Mouse (Mus musculus): ENCODE data around the gene Ackr2.

The Ackr2 gene

GRCm38 (mm10) chr9:121916102-121916501 lies 17.9 kb downstream of the Ackr2 start, which contains the start of gene Cyp8b1:
TSS of gene Cyp8b1 (minus strand) at chr9:121916305.
- DNase-seq (ENCODE audit: low spot score in 2 of 2): no peak

GRCm38 (mm10) chr9:121919027-121919501 lies 20.9 kb downstream of the Ackr2 start:
- no peak for DNase-seq (ENCODE audit: low spot score in 2 of 2)

GRCm38 (mm10) chr9:121923443-121923842 lies 25.3 kb downstream of the Ackr2 start:
- DNase-seq (ENCODE audit: low spot score in 2 of 2): no peak

DNA sequence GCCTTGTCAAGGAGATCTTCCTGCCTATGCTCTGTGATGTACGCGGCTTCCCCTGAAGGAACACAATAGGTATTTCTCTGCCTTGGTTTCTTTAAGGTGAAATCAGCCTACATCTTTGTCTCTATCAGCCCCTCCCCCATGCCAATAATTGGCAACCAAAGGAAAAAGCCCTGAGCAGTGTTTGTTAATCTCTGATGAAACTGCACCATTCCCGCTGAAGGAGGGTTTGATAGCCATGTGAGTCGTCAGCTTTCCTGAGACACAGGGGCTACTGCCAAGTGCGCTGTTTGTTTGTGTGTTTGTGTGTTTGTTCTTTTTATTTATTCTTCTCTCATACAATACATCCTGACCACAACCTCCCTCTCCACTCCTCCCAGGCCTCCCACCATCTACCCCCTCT lies 25.8 kb downstream of the Ackr2 start:
- no peak for DNase-seq (ENCODE audit: low spot score in 2 of 2)

- DNase-seq (ENCODE audit: low spot score in 2 of 2): no peak
Measured at GRCm38 (mm10) chr9:121924901-121925560, 26.9 kb downstream of the Ackr2 start.

DNA sequence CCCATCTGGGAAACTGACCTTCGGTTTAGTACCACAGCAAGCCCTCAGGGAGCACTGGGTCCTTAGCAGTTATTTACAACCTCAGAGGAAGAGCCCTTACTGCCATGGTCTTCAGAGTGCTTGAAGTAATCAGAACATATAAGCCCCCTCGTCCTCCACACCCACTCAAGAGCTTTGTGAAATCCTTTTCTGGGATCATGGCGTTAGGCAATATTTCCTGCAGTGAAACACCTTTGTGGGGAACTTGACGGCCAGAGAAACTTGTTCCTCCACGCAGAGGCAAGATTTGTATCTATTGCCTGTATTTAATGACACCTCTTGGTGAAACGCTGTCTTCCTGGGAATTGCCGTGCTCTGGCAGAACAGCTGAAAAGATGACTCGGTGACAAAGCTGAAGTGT lies 27.8 kb downstream of the Ackr2 start:
- no peak for DNase-seq (ENCODE audit: low spot score in 2 of 2)

- DNase-seq (ENCODE audit: low spot score in 2 of 2): no peak
Measured at GRCm38 (mm10) chr9:121926634-121927405, 28.7 kb downstream of the Ackr2 start.

DNA sequence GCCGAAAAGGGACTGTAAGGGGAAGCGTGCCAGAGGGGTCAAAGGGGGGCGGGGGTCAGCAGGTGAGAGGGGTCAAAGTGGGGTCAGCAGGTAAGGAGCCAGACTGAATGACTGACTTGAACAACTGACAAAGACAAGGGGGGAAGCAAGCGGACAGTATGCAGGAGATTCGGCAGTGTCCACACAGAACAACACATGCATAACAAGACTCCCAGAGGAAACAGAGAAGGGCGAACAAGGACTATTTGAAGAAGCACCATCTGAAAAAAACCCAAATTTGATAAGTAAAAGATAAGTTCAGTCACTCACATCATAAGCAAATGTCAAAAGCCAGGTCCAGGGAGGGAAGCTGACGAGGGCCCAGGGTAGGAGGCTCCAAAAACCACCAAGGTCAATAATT lies 29.6 kb downstream of the Ackr2 start:
- no peak for DNase-seq (ENCODE audit: low spot score in 2 of 2)

GRCm38 (mm10) chr9:121928498-121928897 lies 30.3 kb downstream of the Ackr2 start:
- peak in 1 of 2 experiments; percentile 56 for DNase-seq (ENCODE audit: low spot score in 2 of 2)

GRCm38 (mm10) chr9:121934856-121935255 lies 36.7 kb downstream of the Ackr2 start:
- no peak for DNase-seq (ENCODE audit: low spot score in 2 of 2)

DNA sequence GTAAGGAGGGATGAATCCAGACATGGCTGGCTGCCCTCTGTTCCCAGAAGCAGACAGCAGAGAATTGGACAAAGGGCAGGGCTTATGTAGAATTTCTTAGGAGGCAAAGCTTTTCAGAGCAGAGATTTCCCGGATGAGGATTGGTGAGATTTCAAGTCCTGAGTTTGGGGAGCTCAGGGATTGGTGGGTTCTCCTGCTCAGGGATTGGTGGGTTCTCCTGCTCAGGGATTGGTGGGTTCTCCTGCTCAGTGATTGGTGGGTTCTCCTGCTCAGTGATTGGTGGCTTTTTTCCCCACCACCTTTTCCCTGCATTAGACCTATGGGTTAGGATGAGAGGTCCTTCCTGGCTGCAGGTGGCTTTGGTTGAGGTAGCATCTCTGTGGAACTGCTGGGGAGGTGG lies 38.8 kb downstream of the Ackr2 start:
- DNase-seq (ENCODE audit: low spot score in 2 of 2): no peak

DNA sequence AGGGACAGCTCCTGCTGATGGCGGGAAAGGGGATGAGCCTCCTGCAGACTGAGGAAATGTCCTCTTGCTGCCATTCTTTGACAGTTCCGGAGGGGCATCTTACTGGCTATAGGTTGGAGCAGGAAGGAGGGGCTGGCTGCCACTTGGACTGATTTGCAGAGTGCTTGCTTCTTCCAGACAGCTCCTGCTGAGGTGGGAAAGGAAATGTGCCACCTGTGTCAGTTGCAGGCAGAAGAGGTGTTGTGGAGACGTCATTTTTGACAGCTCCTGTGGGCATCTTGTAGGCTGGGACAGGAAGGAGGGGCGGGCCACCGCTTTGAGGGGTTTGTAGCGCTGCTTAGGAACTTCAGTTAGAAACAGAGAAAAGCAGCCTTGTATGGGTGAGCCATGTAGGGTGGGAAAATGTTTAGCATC lies 39.3 kb downstream of the Ackr2 start:
- DNase-seq (ENCODE audit: low spot score in 2 of 2): peak; percentile 13 to 27

GRCm38 (mm10) chr9:121937944-121938355 lies 39.8 kb downstream of the Ackr2 start:
- DNase-seq (ENCODE audit: low spot score in 2 of 2): no peak

DNA sequence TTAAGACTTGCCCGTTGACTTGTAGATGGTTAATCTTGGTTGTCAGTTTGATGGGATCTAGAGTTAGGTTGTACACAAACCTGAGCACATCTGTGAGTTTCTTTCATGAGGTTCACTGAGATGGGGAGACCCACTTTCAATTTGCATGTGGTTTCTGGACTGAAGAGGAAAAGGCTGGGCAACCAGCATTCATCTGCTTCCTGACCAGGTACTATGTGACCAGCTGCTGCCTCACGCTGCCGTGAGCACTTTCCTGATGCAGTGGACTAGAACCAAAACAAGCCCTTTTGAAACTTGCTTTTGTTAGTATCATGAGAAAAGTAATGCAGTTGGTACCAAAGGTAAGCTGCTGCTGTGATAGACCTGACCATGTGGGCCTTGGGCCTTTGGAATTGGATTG lies 44.9 kb downstream of the Ackr2 start:
- DNase-seq (ENCODE audit: low spot score in 2 of 2): no peak

DNA sequence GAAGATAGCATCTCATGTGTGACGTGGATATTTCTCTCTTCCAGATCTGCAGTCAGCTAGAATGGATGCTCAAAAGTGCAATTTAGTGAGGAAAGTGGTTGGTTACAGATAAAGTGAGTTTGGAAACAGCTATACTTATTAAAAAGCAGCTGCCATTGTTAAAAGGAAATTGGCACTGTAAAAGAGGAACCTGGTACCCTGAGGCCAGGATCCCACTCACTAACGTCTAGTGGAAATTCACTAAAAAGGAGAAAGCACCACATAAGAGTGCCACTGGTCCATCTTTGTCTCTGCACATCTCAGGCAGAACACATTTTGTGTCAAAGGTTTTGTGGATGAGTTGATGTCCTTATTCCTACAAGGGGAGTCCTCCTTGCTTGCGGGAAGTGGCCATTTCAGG lies 45.5 kb downstream of the Ackr2 start:
- no peak for DNase-seq (ENCODE audit: low spot score in 2 of 2)

GRCm38 (mm10) chr9:121947784-121948183 lies 49.6 kb downstream of the Ackr2 start:
- DNase-seq (ENCODE audit: low spot score in 2 of 2): no peak

- DNase-seq (ENCODE audit: low spot score in 2 of 2): no peak
Measured at GRCm38 (mm10) chr9:121948431-121948830, 50.3 kb downstream of the Ackr2 start.

DNA sequence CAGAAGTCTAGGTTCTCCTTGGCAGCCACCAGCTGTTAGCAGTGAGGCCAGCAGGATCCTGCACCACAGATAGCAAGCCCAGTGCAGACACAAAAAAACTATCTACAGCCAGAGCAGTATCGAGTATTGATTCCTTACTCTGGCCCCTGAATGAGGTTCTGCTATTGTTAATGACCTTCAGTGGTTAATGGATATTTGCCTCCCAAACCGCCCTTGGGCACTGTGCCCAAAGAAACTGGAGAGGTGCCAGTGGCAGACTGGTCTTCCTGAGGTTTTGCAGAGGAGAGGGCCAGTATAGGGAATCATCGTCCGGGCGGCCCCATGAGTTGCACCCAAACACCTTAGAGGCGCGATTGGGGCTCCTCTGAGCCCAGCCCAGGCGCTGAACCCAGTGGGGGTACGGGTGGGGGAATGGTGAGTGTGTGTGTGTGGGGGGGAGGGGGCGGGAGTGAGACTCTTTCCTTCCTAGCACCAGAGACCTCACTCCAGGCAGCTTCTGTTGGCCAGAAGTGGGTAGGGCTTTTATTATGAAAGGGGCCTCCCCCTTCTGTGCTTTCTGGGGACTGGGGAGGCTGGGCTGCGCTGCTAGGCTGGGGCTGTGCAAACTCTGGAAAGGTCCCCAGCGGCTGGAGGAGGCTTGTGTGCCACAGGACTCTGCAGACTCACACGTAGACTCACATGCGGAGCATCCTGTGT lies 52.4 kb downstream of the Ackr2 start, which contains the start of gene Fam198a:
Gene Fam198a, plus strand, starts transcription at position 571 of the 696 bp plus-strand sequence.
- DNase-seq (ENCODE audit: low spot score in 2 of 2): no peak

GRCm38 (mm10) chr9:121951114-121951423 lies 52.9 kb downstream of the Ackr2 start:
- DNase-seq (ENCODE audit: low spot score in 2 of 2): no peak

- no peak for DNase-seq (ENCODE audit: low spot score in 2 of 2)
Measured at GRCm38 (mm10) chr9:121952596-121952995, 54.4 kb downstream of the Ackr2 start.

DNA sequence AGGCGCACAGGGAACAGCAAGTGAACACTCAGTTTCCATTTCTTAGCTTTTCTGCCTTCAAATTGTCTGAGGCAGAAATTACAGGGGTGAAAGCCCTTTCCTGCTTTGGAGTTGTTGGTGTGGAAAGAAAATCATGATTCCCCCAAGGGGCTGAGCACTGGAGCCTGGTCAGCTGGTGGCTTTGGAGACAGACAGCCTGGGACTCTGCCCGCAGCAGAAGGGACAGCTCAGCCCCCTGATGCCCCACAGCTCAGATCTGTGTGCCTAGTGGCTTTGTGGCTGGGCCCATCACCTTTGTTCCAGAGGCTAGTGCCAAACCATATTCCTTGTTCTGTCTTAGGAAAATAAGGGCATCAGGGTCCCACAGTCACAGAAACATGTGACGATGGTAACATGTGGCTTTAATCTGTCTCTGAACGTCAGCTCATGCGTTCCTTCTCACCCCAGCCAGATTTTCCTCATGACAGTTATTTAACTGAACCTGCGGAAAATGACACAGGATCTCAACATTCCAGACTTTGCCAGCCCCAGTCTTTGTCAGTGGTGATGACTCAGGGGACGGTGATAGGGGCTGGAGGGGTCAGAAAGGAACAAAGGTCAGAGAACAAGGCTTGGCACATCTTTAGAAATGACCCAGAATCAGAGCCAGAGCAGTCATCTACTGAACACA lies 61.9 kb downstream of the Ackr2 start:
- no peak for DNase-seq (ENCODE audit: low spot score in 2 of 2)
